Mouse (Mus musculus) kidney, postnatal 0 days (tissue): Measurements from ENCODE around the gene Ing4. TPM values are rescaled to one million over a fixed set of nuclear protein-coding genes. Genes with fewer than 3 reads are reported as not detected.

Experiments
- ATAC-seq: fragments of 200-750 bp; cut with Nextera tagmentation; replicated peaks from 2 replicates; pipeline ENCODE4 v1.8.0; 2017; ENCODE audit warnings: low read depth, moderate number of reproducible peaks, moderate TSS enrichment, moderate library complexity; ENCODE audit not compliant: low FRiP score
- DNase-seq: peaks from one replicate; pipeline ENCODE4 v3.0.0-alpha.2; 2016; ENCODE audit warnings: low spot score
- H3K27ac ChIP-seq: fragments of 300-500 bp; sonication (generic); 2 replicates; pipeline ENCODE4 v1.5.1; 2014; ENCODE audit warnings: mild to moderate bottlenecking
- H3K27me3 ChIP-seq: fragments of 300-500 bp; sonication (generic); 2 replicates; pipeline ENCODE4 v1.6.1; 2014; ENCODE audit warnings: low read length, mixed read lengths; ENCODE audit not compliant: insufficient read depth
- H3K36me3 ChIP-seq: fragments of 300-500 bp; sonication (generic); 2 replicates; pipeline ENCODE4 v1.6.1; 2014; ENCODE audit warnings: low read length, mixed read lengths; ENCODE audit not compliant: insufficient read depth
- H3K4me1 ChIP-seq: fragments of 300-500 bp; sonication (generic); replicated peaks from 2 replicates; pipeline ENCODE4 v1.6.1; 2014; ENCODE audit warnings: antibody characterized with exemption, low read length, mixed read lengths; ENCODE audit not compliant: insufficient read depth
- H3K4me2 ChIP-seq: fragments of 300-500 bp; sonication (generic); 2 replicates; pipeline ENCODE4 v1.6.1; 2014; ENCODE audit warnings: mild to moderate bottlenecking, low read length, moderate library complexity, mixed read lengths
- H3K4me3 ChIP-seq: fragments of 300-500 bp; sonication (generic); replicated peaks from 2 replicates; pipeline ENCODE4 v1.5.1; 2014; ENCODE audit warnings: low read depth, low read length
- H3K9ac ChIP-seq: fragments of 300-500 bp; sonication (generic); 2 replicates; pipeline ENCODE4 v1.6.1; 2014; ENCODE audit warnings: low read depth, low read length
- H3K9me3 ChIP-seq: fragments of 300-500 bp; sonication (generic); replicated peaks from 2 replicates; pipeline ENCODE4 v1.6.1; 2016; ENCODE audit warnings: low read length, inconsistent platforms, mixed read lengths
- CTCF ChIP-seq: IDR thresholded peaks from 2 replicates; pipeline ENCODE4 v1.5.1; 2016; ENCODE audit warnings: antibody characterized with exemption, low read depth, mild to moderate bottlenecking, moderate library complexity
- WGBS: fragments of 180-500 bp; shearing (Covaris S2); extraction: QIAGEN DNeasy Blood & Tissue Kit; methylation state at CpG from one replicate; pipeline ENCODE4 v1.1.7; 2014; 5-methylcytosine and 5-hydroxymethylcytosine counted together
- polyA plus RNA-seq: library from polyadenylated mRNA; unstranded; fragments of >200 nt; fragmentation: Nextera tagmentation; extraction: Ambion mirVana; gene quantifications from 2 replicates; pipeline ENCODE4 v1.2.1, GENCODE M21; 2015

The Ing4 gene
- polyA plus RNA-seq, 1 experiment from 2014 or later: 119 TPM

DNA sequence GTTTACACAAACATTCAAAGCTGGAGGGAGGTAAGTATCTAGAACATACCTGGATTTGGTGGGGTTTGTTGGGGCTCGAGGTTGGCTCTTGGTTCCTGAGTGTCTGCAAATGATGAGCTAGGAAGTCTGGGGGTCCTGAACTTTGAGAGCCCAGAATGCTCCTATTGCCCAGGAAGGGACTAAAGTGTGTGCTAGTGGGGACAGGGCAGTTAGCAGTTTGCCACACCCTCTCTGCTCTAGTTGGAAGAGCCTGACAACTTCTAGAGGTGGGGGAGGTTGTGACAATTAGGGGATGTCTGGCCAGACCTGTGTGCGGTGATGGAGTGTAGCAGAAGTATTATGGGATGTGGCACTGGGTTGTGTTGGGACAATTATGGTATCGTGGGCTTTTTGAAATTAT lies 55.3 kb downstream of the Ing4 start:
- peak; percentile 46 for DNase-seq
- H3K36me3 ChIP-seq: 0 out of 2 replicates have a peak, but pooled peaks cover 9% of the 10 kb centered on the region
- H3K4me3 ChIP-seq: no peak overlapping the region
- WGBS: 16% methylated on average over 3 of the region's 3 CpGs
- no peak overlapping the region for H3K9ac ChIP-seq
- no peak overlapping the region for H3K4me2 ChIP-seq
- TF ChIP-seq CTCF: no peak
- H3K4me1 ChIP-seq: peaks cover 36% of the 10 kb centered on the region
- H3K9me3 ChIP-seq: no peaks in the 10 kb centered on the region
- H3K27ac ChIP-seq: peak overlapping the region; percentile 98
- no peak for ATAC-seq
- H3K27me3 ChIP-seq: no peaks in the 10 kb centered on the region

DNA sequence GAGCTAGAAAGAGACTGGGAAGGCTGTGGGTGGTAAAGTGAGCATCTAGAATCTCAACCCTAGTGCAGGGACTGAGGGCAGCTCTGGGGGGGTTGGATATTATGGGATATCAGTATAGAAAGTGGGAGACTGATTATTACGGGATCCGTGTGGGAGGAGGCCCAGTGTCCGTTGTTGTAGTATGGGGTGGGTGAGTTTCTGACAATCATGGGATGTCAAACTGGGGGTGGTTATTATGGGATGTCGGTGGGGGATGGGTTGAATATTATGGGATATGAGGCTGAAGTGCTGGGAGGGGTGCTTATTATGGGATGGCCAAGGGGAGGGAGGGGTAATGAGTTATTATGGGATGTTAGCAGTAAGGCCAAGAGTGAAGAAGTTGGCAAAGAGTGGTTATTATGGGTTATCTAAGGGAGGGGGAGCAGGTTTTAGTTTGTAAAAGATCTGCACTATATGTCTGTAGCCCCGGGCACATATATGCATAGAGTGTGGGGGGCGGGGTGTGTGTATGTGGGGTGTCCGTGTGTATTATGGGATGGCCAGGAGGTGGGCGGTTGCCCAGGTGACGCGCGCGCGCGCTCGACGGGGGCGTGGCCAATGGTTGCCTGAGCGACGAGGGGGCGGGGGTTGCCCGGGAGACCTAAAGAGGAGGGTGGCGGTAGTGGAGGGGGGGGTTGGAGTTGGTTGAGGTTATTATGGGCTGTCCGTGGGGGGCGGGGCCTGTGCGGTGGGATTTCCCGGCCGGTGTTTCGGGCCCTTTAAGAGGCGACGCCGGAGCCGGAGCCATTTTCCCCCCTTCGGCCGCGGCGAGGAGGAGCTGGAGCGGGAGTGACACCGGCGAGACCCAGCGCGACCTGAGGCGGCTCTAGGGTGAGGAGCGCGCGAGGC lies 56.1 kb downstream of the Ing4 start, which contains the start of gene Chd4:
Gene Chd4 (plus strand): TSS at position 591 of the 888 bp plus-strand sequence.
- peaks cover 15% of the 10 kb centered on the region for H3K36me3 ChIP-seq
- H3K4me2 ChIP-seq: peak within 1 kb of the TSS; percentile 85
- H3K9me3 ChIP-seq: no peaks in the 10 kb centered on the region
- H3K9ac ChIP-seq: peak within 1 kb of the TSS; percentile 96
- no peaks in the 10 kb centered on the region for H3K27me3 ChIP-seq
- peaks cover 31% of the 10 kb centered on the region for H3K4me1 ChIP-seq
- peak; percentile 64 for ATAC-seq
- peak; percentile 96 for DNase-seq
- WGBS: 2% methylated on average over 31 of the region's 45 CpGs
- no peak for TF ChIP-seq CTCF
- H3K4me3 ChIP-seq: peak within 1 kb of the TSS; percentile 99
- H3K27ac ChIP-seq: peak within 1 kb of the TSS; percentile 98

DNA sequence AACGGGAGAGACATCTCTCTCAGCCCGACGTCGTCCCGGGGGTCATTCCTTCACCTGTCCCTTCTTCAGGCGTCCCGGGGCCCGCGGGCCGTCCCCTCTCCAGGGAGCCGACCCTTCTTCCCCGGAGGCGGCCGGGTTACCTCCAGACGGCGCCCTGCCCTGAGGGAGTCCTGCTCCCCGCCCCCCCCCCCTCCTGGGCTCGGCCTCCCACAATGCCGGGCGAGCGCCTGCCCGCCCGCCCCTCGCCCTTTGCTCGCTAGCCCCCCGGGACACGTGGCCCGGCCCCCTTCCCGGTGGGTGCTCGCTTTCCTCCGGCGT lies 56.7 kb downstream of the Ing4 start:
- peak overlapping the region; percentile 96 for H3K9ac ChIP-seq
- TF ChIP-seq CTCF: no peak
- ATAC-seq: no peak; the same call in 1 of the 2 replicates
- peak overlapping the region; percentile 98 for H3K27ac ChIP-seq
- H3K4me1 ChIP-seq: peaks cover 28% of the 10 kb centered on the region
- H3K4me2 ChIP-seq: peak overlapping the region; percentile 85
- no peak for DNase-seq
- H3K27me3 ChIP-seq: no peaks in the 10 kb centered on the region
- no peaks in the 10 kb centered on the region for H3K9me3 ChIP-seq
- peaks cover 21% of the 10 kb centered on the region for H3K36me3 ChIP-seq
- H3K4me3 ChIP-seq: peak overlapping the region; percentile 99
- 0% methylated on average over 24 of the region's 32 CpGs for WGBS

DNA sequence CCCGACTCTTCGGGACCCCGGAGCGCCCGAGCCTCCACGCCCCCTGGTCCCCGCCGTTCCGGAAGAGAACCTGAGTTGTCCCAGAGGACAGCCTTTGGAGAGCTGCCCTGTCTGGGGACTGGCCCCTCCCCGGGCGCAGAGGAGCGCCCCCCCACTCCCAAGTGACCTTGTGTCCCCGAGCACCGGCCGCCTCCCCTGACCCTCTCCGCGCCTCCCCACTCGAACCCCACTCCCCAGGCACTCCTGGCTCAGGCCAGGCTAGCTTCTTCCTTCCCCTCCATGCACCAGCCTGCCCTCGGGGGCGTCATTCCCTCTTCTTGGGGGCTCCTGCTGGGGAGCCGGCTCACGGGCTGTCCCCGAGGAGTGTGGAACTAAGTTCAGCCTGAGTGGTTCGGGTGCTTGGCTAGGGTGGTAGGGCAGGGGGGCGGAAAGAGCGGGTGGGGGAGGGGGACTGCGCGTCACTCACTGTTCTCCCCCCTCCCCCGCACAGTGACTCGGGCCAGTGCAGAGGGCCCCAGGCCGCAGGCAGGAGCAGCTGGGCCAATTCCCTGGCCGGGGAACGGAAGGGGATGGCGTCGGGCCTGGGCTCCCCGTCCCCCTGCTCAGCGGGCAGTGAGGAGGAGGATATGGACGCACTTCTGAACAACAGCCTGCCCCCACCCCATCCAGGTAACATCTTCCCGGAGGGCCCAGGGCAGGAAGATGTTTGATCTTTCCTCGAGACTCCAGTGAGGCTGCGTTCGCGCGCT lies 57.2 kb downstream of the Ing4 start:
- H3K4me2 ChIP-seq: peak overlapping the region; percentile 85
- peak; percentile 85 for ATAC-seq
- H3K36me3 ChIP-seq: peaks cover 26% of the 10 kb centered on the region
- peaks cover 28% of the 10 kb centered on the region for H3K4me1 ChIP-seq
- WGBS: under 1% methylated on average over 42 of the region's 44 CpGs
- no peaks in the 10 kb centered on the region for H3K9me3 ChIP-seq
- H3K4me3 ChIP-seq: peak overlapping the region; percentile 99
- H3K27ac ChIP-seq: peak overlapping the region; percentile 98
- peak; percentile 86 for DNase-seq
- peak overlapping the region; percentile 96 for H3K9ac ChIP-seq
- no peaks in the 10 kb centered on the region for H3K27me3 ChIP-seq
- 0 out of 2 replicates have a peak, but pooled peaks have one; percentile 2 for TF ChIP-seq CTCF

DNA sequence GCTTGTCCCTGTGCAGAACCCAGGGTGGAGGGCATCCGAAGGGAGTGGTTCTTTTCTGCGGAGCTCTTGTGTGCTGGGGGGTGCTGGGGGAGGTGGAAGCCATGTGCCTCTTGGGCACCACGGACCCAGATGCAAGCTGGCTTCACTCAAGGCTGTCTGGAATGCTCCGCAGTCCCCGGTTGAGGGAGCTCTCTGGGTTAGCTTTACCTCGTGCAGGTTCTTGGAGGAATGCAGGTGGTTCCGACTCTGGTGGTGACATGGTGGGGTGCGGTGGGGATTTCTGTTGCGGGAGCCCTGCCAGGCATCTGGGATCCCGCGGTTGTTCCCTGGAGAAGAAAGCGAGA lies 57.8 kb downstream of the Ing4 start:
- peak; percentile 7 for ATAC-seq

DNA sequence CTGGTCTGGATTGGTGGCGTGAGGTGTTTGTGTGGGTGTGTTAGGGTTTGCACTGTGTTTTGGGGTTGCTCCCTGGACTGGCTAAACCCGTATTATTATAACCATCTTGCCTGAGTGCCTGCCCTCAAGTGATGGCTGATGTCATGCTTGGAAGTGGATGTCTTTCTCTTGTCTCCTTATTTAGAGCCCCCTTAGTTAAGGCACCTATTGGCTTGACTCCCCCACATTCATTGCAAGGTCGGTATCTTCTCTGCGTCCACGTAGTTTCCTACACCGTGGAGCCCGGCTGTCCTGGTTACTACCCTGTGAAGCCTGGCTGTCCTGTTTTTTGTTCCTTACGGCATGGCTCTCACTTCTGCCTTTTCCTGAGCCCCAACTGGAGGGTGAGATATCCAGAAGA lies 58.4 kb downstream of the Ing4 start:
- Histone ChIP-seq H3K4me2 (peak overlapping the region; percentile 85), H3K9me3 (no peaks in the 10 kb centered on the region), H3K4me3 (peak overlapping the region; percentile 99), H3K9ac (peak overlapping the region; percentile 96), H3K27me3 (no peaks in the 10 kb centered on the region), H3K27ac (peak overlapping the region; percentile 98; the same call in 1 of the 2 replicates), H3K4me1 (peaks cover 28% of the 10 kb centered on the region), H3K36me3 (peaks cover 38% of the 10 kb centered on the region)
- ATAC-seq: no peak
- no peak for TF ChIP-seq CTCF
- DNase-seq: no peak
- 20% methylated on average over 8 of the region's 8 CpGs for WGBS

More for the DNA sequence above, 57.8 kb downstream of the Ing4 start:
- no peaks in the 10 kb centered on the region for H3K27me3 ChIP-seq
- H3K4me3 ChIP-seq: peak overlapping the region; percentile 99
- peaks cover 32% of the 10 kb centered on the region for H3K36me3 ChIP-seq
- H3K9me3 ChIP-seq: no peaks in the 10 kb centered on the region
- H3K9ac ChIP-seq: peak overlapping the region; percentile 96
- TF ChIP-seq CTCF: no peak
- peaks cover 28% of the 10 kb centered on the region for H3K4me1 ChIP-seq
- WGBS: 0% methylated on average over 12 of the region's 12 CpGs
- DNase-seq: no peak
- H3K4me2 ChIP-seq: peak overlapping the region; percentile 85
- H3K27ac ChIP-seq: peak overlapping the region; percentile 98
